Mouse (Mus musculus) forebrain, postnatal 0 days (tissue): Measurements from ENCODE around the gene Sox5. TPM values are rescaled to one million over a fixed set of nuclear protein-coding genes. Genes with fewer than 3 reads are reported as not detected.
A peak's percentile ranks its signal among the peaks of the same experiment; 100 is the strongest.

Experiments
- ATAC-seq: fragments of 200-750 bp; cut with Nextera tagmentation; 2 replicates; pipeline ENCODE4 v1.8.0; 2017; ENCODE audit warnings: mild to moderate bottlenecking, moderate library complexity
- DNase-seq: peaks from one replicate; pipeline ENCODE4 v3.0.0-alpha.2; 2015
- H3K27ac ChIP-seq: fragments of 300-500 bp; sonication (generic); 2 replicates; pipeline ENCODE4 v1.5.1; 2014; ENCODE audit warnings: low read depth, mild to moderate bottlenecking, antibody characterized with exemption, low read length, moderate library complexity, mixed read lengths
- H3K27me3 ChIP-seq: fragments of 300-500 bp; sonication (generic); 2 replicates; pipeline ENCODE4 v1.6.1; 2014; ENCODE audit warnings: mild to moderate bottlenecking, low read length, mixed read lengths; ENCODE audit not compliant: insufficient read depth
- H3K36me3 ChIP-seq: fragments of 300-500 bp; sonication (generic); 2 replicates; pipeline ENCODE4 v1.6.1; 2014; ENCODE audit warnings: mild to moderate bottlenecking, moderate library complexity; ENCODE audit not compliant: insufficient read depth
- H3K4me1 ChIP-seq: fragments of 300-500 bp; sonication (generic); 2 replicates; pipeline ENCODE4 v1.6.1; 2014; ENCODE audit warnings: antibody characterized with exemption; ENCODE audit not compliant: insufficient read depth
- H3K4me2 ChIP-seq: fragments of 300-500 bp; sonication (generic); 2 replicates; pipeline ENCODE4 v1.6.1; 2014; ENCODE audit warnings: low read depth, mild to moderate bottlenecking, moderate library complexity
- H3K4me3 ChIP-seq: fragments of 300-500 bp; sonication (generic); 2 replicates; pipeline ENCODE4 v1.5.1; 2014; ENCODE audit warnings: low read depth, low read length, mixed read lengths
- H3K9ac ChIP-seq: fragments of 300-500 bp; sonication (generic); 2 replicates; pipeline ENCODE4 v1.6.1; 2014; ENCODE audit warnings: mild to moderate bottlenecking
- H3K9me3 ChIP-seq: fragments of 300-500 bp; sonication (generic); 2 replicates; pipeline ENCODE4 v1.6.1; 2016; ENCODE audit warnings: low read length
- CTCF ChIP-seq: sonication (generic); IDR thresholded peaks from 2 replicates; pipeline ENCODE4 v1.5.1; 2016; ENCODE audit warnings: antibody characterized with exemption, control low read depth, low read depth
- WGBS: fragments of 180-500 bp; shearing (Covaris S2); extraction: QIAGEN DNeasy Blood & Tissue Kit; methylation state at CpG from one replicate; pipeline ENCODE4 v1.1.7; 2014; 5-methylcytosine and 5-hydroxymethylcytosine counted together
- polyA plus RNA-seq: library from polyadenylated mRNA; unstranded; fragments of >200 nt; fragmentation: Nextera tagmentation; extraction: Ambion mirVana; gene quantifications from 2 replicates; pipeline ENCODE4 v1.2.1, GENCODE M21; 2015
- total RNA-seq: library from RNA; depleted of rRNA; stranded (reverse); fragments of >200 nt; gene quantifications from 2 replicates; pipeline ENCODE4 v1.2.3, GENCODE M21; 2014

Sox5 gene
- total and polyA plus RNA-seq, 2 experiments from 2014 or later, result 31.6 to 62.8 TPM

- TF ChIP-seq CTCF, result no peak
- Histone ChIP-seq H3K4me1 (no peaks in the 10 kb centered on the region), H3K36me3 (no peaks in the 10 kb centered on the region), H3K4me2 (no peak overlapping the region), H3K9ac (no peak overlapping the region), H3K27ac (no peak overlapping the region), H3K27me3 (no peaks in the 10 kb centered on the region), H3K9me3 (no peaks in the 10 kb centered on the region), H3K4me3 (no peak overlapping the region)
- no peak for ATAC-seq
- 20% methylated on average over 3 of the region's 3 CpGs for WGBS
- DNase-seq, result no peak
Measured at GRCm38 (mm10) chr6:144742559-144742958, 39.2 kb downstream of the Sox5 start.

GRCm38 (mm10) chr6:144741080-144741655 lies 40.6 kb downstream of the Sox5 start:
- ATAC-seq, result no peak
- DNase-seq, result no peak
- H3K27ac ChIP-seq, result no peak overlapping the region
- no peaks in the 10 kb centered on the region for H3K27me3 ChIP-seq
- no peak overlapping the region for H3K9ac ChIP-seq
- no peaks in the 10 kb centered on the region for H3K9me3 ChIP-seq
- H3K4me3 ChIP-seq, result no peak overlapping the region
- 78% methylated on average over 3 of the region's 3 CpGs for WGBS
- H3K4me1 ChIP-seq, result no peaks in the 10 kb centered on the region
- H3K4me2 ChIP-seq, result no peak overlapping the region
- no peaks in the 10 kb centered on the region for H3K36me3 ChIP-seq
- no peak for TF ChIP-seq CTCF

GRCm38 (mm10) chr6:144740343-144740742 lies 41.4 kb downstream of the Sox5 start:
- no peak overlapping the region for H3K27ac ChIP-seq
- H3K4me3 ChIP-seq, result no peak overlapping the region
- no peaks in the 10 kb centered on the region for H3K4me1 ChIP-seq
- H3K27me3 ChIP-seq, result no peaks in the 10 kb centered on the region
- no peaks in the 10 kb centered on the region for H3K36me3 ChIP-seq
- WGBS, result 94% methylated on average over 3 of the region's 3 CpGs
- DNase-seq (no peak), ATAC-seq (no peak)
- no peaks in the 10 kb centered on the region for H3K9me3 ChIP-seq
- no peak for TF ChIP-seq CTCF
- no peak overlapping the region for H3K4me2 ChIP-seq
- no peak overlapping the region for H3K9ac ChIP-seq

- no peak for TF ChIP-seq CTCF
- Histone ChIP-seq H3K27ac (no peak overlapping the region), H3K27me3 (no peaks in the 10 kb centered on the region), H3K4me2 (no peak overlapping the region), H3K4me3 (no peak overlapping the region), H3K4me1 (no peaks in the 10 kb centered on the region), H3K9me3 (no peaks in the 10 kb centered on the region), H3K9ac (no peak overlapping the region), H3K36me3 (no peaks in the 10 kb centered on the region)
- 77% methylated on average over 2 of the region's 2 CpGs for WGBS
- ATAC-seq (no peak), DNase-seq (no peak)
Measured at GRCm38 (mm10) chr6:144739753-144740152, 42.0 kb downstream of the Sox5 start.

- Histone ChIP-seq H3K4me2 (no peak overlapping the region), H3K9me3 (no peaks in the 10 kb centered on the region), H3K4me1 (no peaks in the 10 kb centered on the region), H3K27me3 (no peaks in the 10 kb centered on the region), H3K36me3 (no peaks in the 10 kb centered on the region), H3K4me3 (no peak overlapping the region), H3K9ac (no peak overlapping the region), H3K27ac (no peak overlapping the region)
- ATAC-seq (no peak), DNase-seq (no peak)
- 90% methylated on average over 5 of the region's 5 CpGs for WGBS
- no peak for TF ChIP-seq CTCF
Measured at GRCm38 (mm10) chr6:144737786-144738185, 44.0 kb downstream of the Sox5 start.

DNA sequence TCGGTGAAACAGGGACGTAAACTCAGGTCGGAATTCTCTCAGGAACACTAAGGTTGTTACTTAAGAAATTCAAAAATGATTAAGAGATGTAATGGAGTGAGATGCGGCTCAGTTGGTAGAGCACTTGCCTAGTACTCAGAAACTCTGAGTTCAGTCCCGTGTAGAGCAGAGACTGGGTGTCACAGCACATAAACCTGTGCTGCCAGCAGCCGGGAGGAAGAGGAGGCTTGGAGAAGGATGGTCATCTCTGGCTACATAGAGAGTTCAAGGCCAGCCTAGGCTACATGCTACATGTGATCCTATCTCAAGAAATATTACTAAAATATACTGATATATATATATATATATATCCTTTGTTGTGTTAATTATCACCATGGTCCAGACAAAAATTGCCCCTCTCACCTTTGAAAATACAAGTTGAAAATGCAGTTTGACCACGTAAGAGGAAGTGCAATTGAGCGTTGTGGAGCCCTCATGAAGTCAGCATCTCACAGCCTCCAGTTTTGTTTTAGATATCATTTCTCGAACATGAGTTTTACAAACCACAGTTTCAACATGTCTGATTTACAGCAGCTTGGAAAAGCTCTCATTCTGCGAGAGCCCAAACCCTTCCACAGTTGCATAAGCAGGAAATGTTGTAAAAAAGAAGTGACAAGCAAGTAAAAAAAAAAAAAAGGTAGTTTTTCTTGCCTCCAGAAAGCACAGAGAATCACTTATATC lies 50.4 kb downstream of the Sox5 start:
- ATAC-seq (no peak), DNase-seq (peak; percentile 11)
- no peak for TF ChIP-seq CTCF
- no peak overlapping the region for H3K4me3 ChIP-seq
- 86% methylated on average over 10 of the region's 10 CpGs for WGBS
- H3K9me3 ChIP-seq, result no peaks in the 10 kb centered on the region
- H3K4me2 ChIP-seq, result no peak overlapping the region
- H3K36me3 ChIP-seq, result no peaks in the 10 kb centered on the region
- H3K4me1 ChIP-seq, result no peaks in the 10 kb centered on the region; the same call in 1 of the 2 replicates
- no peaks in the 10 kb centered on the region for H3K27me3 ChIP-seq
- no peak overlapping the region for H3K9ac ChIP-seq
- no peak overlapping the region for H3K27ac ChIP-seq

DNA sequence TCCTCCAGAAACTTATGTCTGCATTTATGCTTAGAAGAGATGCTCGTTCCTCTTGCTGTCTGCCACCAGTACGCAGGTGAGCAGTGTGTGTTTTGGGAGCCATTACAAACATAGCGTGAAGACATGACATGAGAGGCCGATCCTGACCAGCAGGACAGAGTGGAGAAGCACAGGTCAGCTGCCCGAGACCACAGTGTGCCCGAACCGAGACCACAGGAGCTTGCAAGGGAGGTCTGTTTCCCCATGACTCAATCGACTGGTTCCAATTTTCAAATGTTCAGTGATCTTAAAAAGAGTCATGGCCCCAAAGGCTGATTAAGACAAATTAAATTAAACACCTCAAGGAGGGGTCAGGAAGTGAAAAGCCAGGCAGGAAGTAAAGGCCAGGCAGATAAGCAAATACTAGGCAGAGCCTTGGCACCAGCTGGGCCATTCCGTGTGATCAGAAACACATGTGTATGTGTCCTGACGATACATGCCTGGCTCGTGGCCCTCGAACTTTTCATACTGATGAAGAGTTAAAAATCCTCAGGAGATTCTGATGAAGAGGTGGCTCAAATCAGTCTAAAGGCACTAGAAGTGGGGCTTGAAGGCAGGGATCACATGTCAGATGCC lies 58.1 kb downstream of the Sox5 start:
- no peak overlapping the region for H3K4me2 ChIP-seq
- H3K27me3 ChIP-seq, result no peaks in the 10 kb centered on the region
- H3K36me3 ChIP-seq, result no peaks in the 10 kb centered on the region
- H3K4me3 ChIP-seq, result no peak overlapping the region
- TF ChIP-seq CTCF, result no peak
- H3K9ac ChIP-seq, result no peak overlapping the region
- DNase-seq (no peak), ATAC-seq (no peak)
- WGBS, result 85% methylated on average over 12 of the region's 12 CpGs
- no peaks in the 10 kb centered on the region for H3K9me3 ChIP-seq
- no peak overlapping the region for H3K27ac ChIP-seq
- H3K4me1 ChIP-seq, result no peaks in the 10 kb centered on the region
